Mouse (Mus musculus) limb, embryonic 13.5 days (tissue): ENCODE measurements at regions not wholly inside any gene's neighbourhood (a gene's known extent, or its start where the extent isn't known, plus 50 kb on each side); places are given as distances from the start of the nearest gene placed in this dataset.

ENCODE experiments used
- ATAC-seq: fragments of 200-750 bp; cut with Nextera tagmentation; 2 replicates; pipeline ENCODE4 v1.8.0; 2017; ENCODE audit warnings: low read depth, moderate number of reproducible peaks, moderate TSS enrichment; ENCODE audit not compliant: low FRiP score
- H3K27ac ChIP-seq: fragments of 300-500 bp; sonication (generic); 2 replicates; pipeline ENCODE4 v1.5.1; 2015; ENCODE audit warnings: inconsistent platforms, mild to moderate bottlenecking, moderate library complexity
- H3K27me3 ChIP-seq: fragments of 300-500 bp; sonication (generic); 2 replicates; pipeline ENCODE4 v1.6.1; 2015; ENCODE audit warnings: mild to moderate bottlenecking, inconsistent platforms
- H3K36me3 ChIP-seq: fragments of 300-500 bp; sonication (generic); 2 replicates; pipeline ENCODE4 v1.6.1; 2015; ENCODE audit warnings: inconsistent platforms, mild to moderate bottlenecking, moderate library complexity
- H3K4me1 ChIP-seq: fragments of 300-500 bp; sonication (generic); 2 replicates; pipeline ENCODE4 v1.6.1; 2015; ENCODE audit warnings: inconsistent platforms
- H3K4me2 ChIP-seq: fragments of 300-500 bp; sonication (generic); replicated peaks from 2 replicates; pipeline ENCODE4 v1.6.1; 2015; ENCODE audit warnings: inconsistent platforms, mild to moderate bottlenecking, moderate library complexity
- H3K4me3 ChIP-seq: fragments of 300-500 bp; sonication (generic); 2 replicates; pipeline ENCODE4 v1.5.1; 2015; ENCODE audit warnings: moderate library complexity, mild to moderate bottlenecking, inconsistent platforms
- H3K9ac ChIP-seq: fragments of 300-500 bp; sonication (generic); 2 replicates; pipeline ENCODE4 v1.6.1; 2015; ENCODE audit warnings: mild to moderate bottlenecking, inconsistent platforms
- H3K9me3 ChIP-seq: fragments of 300-500 bp; sonication (generic); 2 replicates; pipeline ENCODE4 v1.6.1; 2016; ENCODE audit warnings: inconsistent platforms
- WGBS: fragments of 180-500 bp; shearing (Covaris S2); methylation state at CpG from one replicate; pipeline ENCODE4 v1.1.7; 2015; 5-methylcytosine and 5-hydroxymethylcytosine counted together

GRCm38 (mm10) chr11:82668026-82668425 is 96.1 kb downstream of the Cct6b start:
- Histone ChIP-seq H3K27me3 (0 out of 2 replicates have a peak, but pooled peaks cover 3% of the 10 kb centered on the region), H3K4me3 (no peak overlapping the region), H3K27ac (no peak overlapping the region), H3K9me3 (no peaks in the 10 kb centered on the region), H3K4me2 (no peak overlapping the region), H3K4me1 (no peaks in the 10 kb centered on the region), H3K36me3 (no peaks in the 10 kb centered on the region), H3K9ac (no peak overlapping the region)
- WGBS: 90% methylated on average over 1 of the region's 1 CpGs
- ATAC-seq: no peak

GRCm38 (mm10) chr11:82664076-82664475 is 100.0 kb downstream of the Cct6b start:
- Histone ChIP-seq H3K9ac (no peak overlapping the region), H3K27ac (no peak overlapping the region), H3K36me3 (no peaks in the 10 kb centered on the region), H3K4me2 (no peak overlapping the region), H3K9me3 (no peaks in the 10 kb centered on the region), H3K4me3 (no peak overlapping the region), H3K4me1 (no peaks in the 10 kb centered on the region), H3K27me3 (0 out of 2 replicates have a peak, but pooled peaks cover 3% of the 10 kb centered on the region)
- ATAC-seq: no peak
- WGBS: 92% methylated on average over 1 of the region's 1 CpGs

- no peak overlapping the region for H3K4me3 ChIP-seq
- no peak for ATAC-seq
- H3K36me3 ChIP-seq: no peaks in the 10 kb centered on the region
- H3K27me3 ChIP-seq: 0 out of 2 replicates have a peak, but pooled peaks cover 3% of the 10 kb centered on the region
- no peak overlapping the region for H3K9ac ChIP-seq
- 12% methylated on average over 3 of the region's 3 CpGs for WGBS
- no peak overlapping the region for H3K4me2 ChIP-seq
- H3K27ac ChIP-seq: no peak overlapping the region
- no peaks in the 10 kb centered on the region for H3K9me3 ChIP-seq
- no peaks in the 10 kb centered on the region for H3K4me1 ChIP-seq
Measured at GRCm38 (mm10) chr11:82662086-82662485, 102.0 kb downstream of the Cct6b start.

GRCm38 (mm10) chr11:82651751-82652150 is 112.4 kb downstream of the Cct6b start:
- Histone ChIP-seq H3K4me2 (no peak overlapping the region), H3K27ac (no peak overlapping the region), H3K27me3 (peaks cover 3% of the 10 kb centered on the region), H3K4me3 (no peak overlapping the region), H3K9me3 (no peaks in the 10 kb centered on the region), H3K36me3 (no peaks in the 10 kb centered on the region), H3K9ac (no peak overlapping the region), H3K4me1 (peaks cover 19% of the 10 kb centered on the region)
- WGBS: 16% methylated on average over 5 of the region's 5 CpGs
- ATAC-seq: no peak

GRCm38 (mm10) chr11:82638513-82638912 is 125.6 kb downstream of the Cct6b start:
- peaks cover 24% of the 10 kb centered on the region for H3K4me1 ChIP-seq
- H3K9ac ChIP-seq: no peak overlapping the region
- H3K4me3 ChIP-seq: no peak overlapping the region
- no peak overlapping the region for H3K4me2 ChIP-seq
- H3K36me3 ChIP-seq: no peaks in the 10 kb centered on the region
- no peak overlapping the region for H3K27ac ChIP-seq
- no peak for ATAC-seq
- H3K27me3 ChIP-seq: peaks cover 7% of the 10 kb centered on the region; the same call in 1 of the 2 replicates
- no peaks in the 10 kb centered on the region for H3K9me3 ChIP-seq
- 26% methylated on average over 4 of the region's 4 CpGs for WGBS

GRCm38 (mm10) chr11:82632191-82632590 is 131.9 kb downstream of the Cct6b start:
- Histone ChIP-seq H3K4me1 (peaks cover 10% of the 10 kb centered on the region), H3K9ac (no peak overlapping the region), H3K4me2 (no peak overlapping the region), H3K36me3 (no peaks in the 10 kb centered on the region), H3K27ac (no peak overlapping the region), H3K4me3 (no peak overlapping the region), H3K9me3 (peaks cover 6% of the 10 kb centered on the region), H3K27me3 (peaks cover 5% of the 10 kb centered on the region; the same call in 1 of the 2 replicates)
- WGBS: 91% methylated on average over 1 of the region's 1 CpGs
- ATAC-seq: no peak

GRCm38 (mm10) chr11:82631387-82631786 is 132.7 kb downstream of the Cct6b start:
- Histone ChIP-seq H3K36me3 (no peaks in the 10 kb centered on the region), H3K27me3 (no peaks in the 10 kb centered on the region; the same call in 1 of the 2 replicates), H3K4me2 (no peak overlapping the region), H3K9me3 (peaks cover 6% of the 10 kb centered on the region), H3K4me1 (peaks cover 16% of the 10 kb centered on the region), H3K9ac (no peak overlapping the region), H3K4me3 (no peak overlapping the region), H3K27ac (no peak overlapping the region)
- ATAC-seq: no peak
- 27% methylated on average over 4 of the region's 4 CpGs for WGBS

- Histone ChIP-seq H3K9me3 (no peaks in the 10 kb centered on the region), H3K4me3 (no peak overlapping the region), H3K36me3 (no peaks in the 10 kb centered on the region), H3K9ac (no peak overlapping the region), H3K4me2 (no peak overlapping the region), H3K27me3 (peaks cover 5% of the 10 kb centered on the region; the same call in 1 of the 2 replicates), H3K4me1 (0 out of 2 replicates have a peak, but pooled peaks cover 6% of the 10 kb centered on the region), H3K27ac (no peak overlapping the region)
- ATAC-seq: no peak
- WGBS: 37% methylated on average over 7 of the region's 7 CpGs
Measured at GRCm38 (mm10) chr11:82626501-82627111, 137.5 kb downstream of the Cct6b start.

- Histone ChIP-seq H3K4me2 (no peak overlapping the region), H3K4me3 (no peak overlapping the region), H3K4me1 (peaks cover 6% of the 10 kb centered on the region; the same call in 1 of the 2 replicates), H3K9me3 (no peaks in the 10 kb centered on the region), H3K27ac (no peak overlapping the region), H3K27me3 (peaks cover 23% of the 10 kb centered on the region), H3K9ac (no peak overlapping the region), H3K36me3 (no peaks in the 10 kb centered on the region)
- ATAC-seq: no peak
- WGBS: 90% methylated on average over 10 of the region's 10 CpGs
Measured at GRCm38 (mm10) chr11:82621061-82621460, 143.1 kb downstream of the Cct6b start.

- Histone ChIP-seq H3K27me3 (peaks cover 23% of the 10 kb centered on the region), H3K4me2 (no peak overlapping the region), H3K4me3 (no peak overlapping the region), H3K27ac (no peak overlapping the region), H3K9me3 (no peaks in the 10 kb centered on the region), H3K4me1 (peaks cover 6% of the 10 kb centered on the region; the same call in 1 of the 2 replicates), H3K36me3 (no peaks in the 10 kb centered on the region), H3K9ac (no peak overlapping the region)
- no peak for ATAC-seq
- WGBS: 59% methylated on average over 2 of the region's 2 CpGs
Measured at GRCm38 (mm10) chr11:82619418-82619817, 144.7 kb downstream of the Cct6b start.

- H3K27ac ChIP-seq: no peak overlapping the region
- peaks cover 23% of the 10 kb centered on the region for H3K27me3 ChIP-seq
- H3K4me2 ChIP-seq: peak overlapping the region; percentile 38
- H3K4me1 ChIP-seq: peaks cover 6% of the 10 kb centered on the region; the same call in 1 of the 2 replicates
- no peak overlapping the region for H3K9ac ChIP-seq
- no peaks in the 10 kb centered on the region for H3K36me3 ChIP-seq
- no peak overlapping the region for H3K4me3 ChIP-seq
- no peaks in the 10 kb centered on the region for H3K9me3 ChIP-seq
- no peak for ATAC-seq
- 1% methylated on average over 9 of the region's 9 CpGs for WGBS
Measured at GRCm38 (mm10) chr11:82618457-82618856, 145.7 kb downstream of the Cct6b start.

- WGBS: 47% methylated on average over 7 of the region's 7 CpGs
- Histone ChIP-seq H3K27ac (no peak overlapping the region), H3K4me2 (no peak overlapping the region), H3K9me3 (no peaks in the 10 kb centered on the region), H3K4me1 (peaks cover 6% of the 10 kb centered on the region; the same call in 1 of the 2 replicates), H3K9ac (no peak overlapping the region), H3K27me3 (peaks cover 22% of the 10 kb centered on the region), H3K4me3 (no peak overlapping the region), H3K36me3 (no peaks in the 10 kb centered on the region)
- ATAC-seq: no peak
Measured at GRCm38 (mm10) chr11:82616856-82617255, 147.3 kb downstream of the Cct6b start.

GRCm38 (mm10) chr11:82614356-82614755 is 149.8 kb downstream of the Cct6b start:
- Histone ChIP-seq H3K27me3 (peaks cover 36% of the 10 kb centered on the region), H3K4me2 (no peak overlapping the region), H3K4me3 (no peak overlapping the region), H3K4me1 (peaks cover 6% of the 10 kb centered on the region; the same call in 1 of the 2 replicates), H3K9me3 (no peaks in the 10 kb centered on the region), H3K9ac (no peak overlapping the region), H3K36me3 (no peaks in the 10 kb centered on the region), H3K27ac (no peak overlapping the region)
- 86% methylated on average over 9 of the region's 9 CpGs for WGBS
- ATAC-seq: no peak
